Mouse (Mus musculus): ENCODE data around the gene Cpxm2. TPM values are rescaled to one million over a fixed set of nuclear protein-coding genes. Genes with fewer than 3 reads are reported as not detected.

Gene Cpxm2
- polyA plus RNA-seq, 1 experiment = 22.6 TPM

DNA sequence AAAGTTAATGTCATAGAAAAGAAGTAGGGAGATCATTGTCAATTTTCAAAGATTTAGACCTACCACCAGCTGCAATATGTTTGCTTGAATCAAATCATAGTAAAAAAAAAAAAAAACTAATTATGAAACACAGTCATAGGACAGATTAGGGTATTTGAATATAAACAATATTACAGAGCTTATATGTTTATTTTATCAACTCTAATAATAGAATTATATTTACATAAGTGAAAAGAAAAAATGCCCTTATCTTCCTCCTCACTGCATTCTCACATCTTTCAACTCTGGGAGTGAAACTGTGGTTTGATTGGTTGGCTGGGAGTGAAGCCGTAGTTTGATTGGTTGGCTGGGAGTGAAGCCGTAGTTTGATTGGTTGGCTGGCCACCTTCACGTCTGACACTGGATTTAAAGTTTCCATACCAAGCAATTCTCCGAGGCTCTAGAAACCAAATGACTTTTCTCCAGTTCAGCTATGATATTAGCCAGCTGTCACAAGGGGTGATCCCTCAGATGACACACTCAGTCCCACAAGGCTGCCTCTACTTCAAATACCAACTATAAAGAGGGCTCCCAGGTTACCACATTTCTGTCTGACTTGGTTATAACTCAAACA lies 27.2 kb upstream of the Cpxm2 start:
- H3K4me3 ChIP-seq (ENCODE audit: insufficient read depth, low read length) = no peak overlapping the region
- H3K27ac ChIP-seq (ENCODE audit: insufficient read depth, low read length) = no peak overlapping the region
- H3K4me1 ChIP-seq (ENCODE audit: control insufficient read depth, insufficient read depth, low read length) = no peaks in the 10 kb centered on the region
- no peak for TF ChIP-seq POLR2A (IDR thresholded peaks at IDR 0.05; ENCODE audit: low read depth, low read length)
- TF ChIP-seq CTCF (IDR thresholded peaks at IDR 0.05; ENCODE audit: borderline replicate concordance, insufficient read depth, low read length) = no peak

DNA sequence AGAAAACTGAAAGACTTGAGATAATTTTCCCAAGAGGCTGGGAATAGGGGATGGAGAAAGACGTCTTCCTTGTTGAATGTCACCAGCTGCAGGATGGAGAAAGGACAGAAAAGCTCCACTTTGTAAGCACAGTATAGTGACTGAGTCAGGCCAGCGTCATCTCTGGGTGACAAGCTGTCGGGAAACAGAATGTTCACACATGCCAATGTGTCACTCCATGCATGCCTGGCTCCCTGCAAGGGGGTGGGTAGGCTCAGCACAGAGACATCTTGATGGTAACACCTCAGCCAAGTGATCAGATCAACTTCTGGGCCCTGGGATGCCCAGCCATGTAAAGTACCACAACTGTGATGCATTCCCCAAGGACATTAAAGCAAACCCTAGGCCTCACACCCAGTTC lies 26.5 kb upstream of the Cpxm2 start:
- H3K4me1 ChIP-seq (ENCODE audit: control insufficient read depth, insufficient read depth, low read length) = no peaks in the 10 kb centered on the region
- H3K4me3 ChIP-seq (ENCODE audit: insufficient read depth, low read length) = no peak overlapping the region
- H3K27ac ChIP-seq (ENCODE audit: insufficient read depth, low read length) = no peak overlapping the region
- no peak for TF ChIP-seq POLR2A (IDR thresholded peaks at IDR 0.05; ENCODE audit: low read depth, low read length)
- TF ChIP-seq CTCF (IDR thresholded peaks at IDR 0.05; ENCODE audit: borderline replicate concordance, insufficient read depth, low read length) = no peak

DNA sequence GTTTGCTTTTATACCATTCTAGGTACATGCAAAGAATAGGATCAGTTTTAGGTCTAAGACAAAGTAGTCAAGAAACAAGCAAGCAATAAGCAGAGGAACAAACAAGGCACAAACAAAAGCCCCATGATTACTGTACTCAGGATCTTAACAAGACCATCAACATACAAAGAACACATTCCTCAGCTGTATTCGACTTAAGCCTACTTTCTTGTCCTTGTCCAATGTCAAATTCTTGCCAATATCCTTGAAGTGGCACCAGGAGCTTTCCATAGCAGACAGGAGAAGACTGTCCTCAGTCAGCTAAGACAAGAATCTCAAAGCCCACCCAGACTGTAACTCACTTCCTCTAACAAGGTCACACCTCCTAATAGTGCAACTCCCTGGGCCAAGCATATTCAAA lies 24.5 kb upstream of the Cpxm2 start:
- TF ChIP-seq CTCF (IDR thresholded peaks at IDR 0.05; ENCODE audit: borderline replicate concordance, insufficient read depth, low read length) = no peak
- TF ChIP-seq POLR2A (IDR thresholded peaks at IDR 0.05; ENCODE audit: low read depth, low read length) = no peak
- Histone ChIP-seq H3K4me3 (ENCODE audit: insufficient read depth, low read length) (no peak overlapping the region), H3K4me1 (ENCODE audit: control insufficient read depth, insufficient read depth, low read length) (no peaks in the 10 kb centered on the region), H3K27ac (ENCODE audit: insufficient read depth, low read length) (no peak overlapping the region)

DNA sequence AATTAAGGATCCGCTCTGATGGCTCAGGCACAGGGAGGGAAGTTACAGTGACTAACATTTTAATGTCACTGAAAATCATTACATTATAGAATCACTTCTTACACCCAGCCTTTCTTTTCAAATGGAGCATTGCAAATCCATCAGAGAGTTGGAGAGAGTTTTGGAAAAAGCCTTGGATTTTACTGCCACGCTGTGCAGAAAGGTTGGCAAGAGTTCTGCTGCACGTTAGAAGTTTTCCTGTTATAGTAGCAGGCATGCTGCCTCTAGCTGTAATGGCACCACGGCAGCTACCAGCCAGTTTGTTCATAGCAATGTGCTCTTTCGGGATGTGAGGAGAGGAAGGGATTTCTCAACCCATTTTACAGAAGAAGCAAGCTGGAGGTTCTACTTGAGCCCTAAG lies 20.2 kb upstream of the Cpxm2 start:
- TF ChIP-seq POLR2A (IDR thresholded peaks at IDR 0.05; ENCODE audit: low read depth, low read length) = no peak
- TF ChIP-seq CTCF (IDR thresholded peaks at IDR 0.05; ENCODE audit: borderline replicate concordance, insufficient read depth, low read length) = no peak
- no peaks in the 10 kb centered on the region; the same call in 1 of the 2 replicates for H3K4me1 ChIP-seq (ENCODE audit: control insufficient read depth, insufficient read depth, low read length)
- H3K4me3 ChIP-seq (ENCODE audit: insufficient read depth, low read length) = no peak overlapping the region
- no peak overlapping the region for H3K27ac ChIP-seq (ENCODE audit: insufficient read depth, low read length)

DNA sequence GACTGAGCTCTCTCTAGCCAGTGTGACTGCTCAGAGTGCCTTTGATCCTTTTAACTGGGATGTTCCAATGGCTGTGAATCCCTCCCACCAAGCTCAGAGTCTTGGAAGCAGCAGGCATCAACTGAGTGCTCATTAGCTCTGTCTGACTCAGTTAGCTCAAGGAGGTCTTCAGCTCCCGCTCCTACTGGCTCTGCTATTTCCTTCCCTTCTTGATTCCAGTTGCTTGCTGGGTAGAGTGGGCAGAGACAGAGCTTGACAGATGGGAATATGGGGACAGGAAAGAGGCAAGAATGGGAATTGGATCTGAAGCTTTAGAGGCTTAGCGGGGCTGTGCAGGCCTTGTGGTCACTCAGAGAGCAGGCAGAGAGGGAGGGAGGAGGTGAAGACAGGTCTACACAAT lies 19.8 kb upstream of the Cpxm2 start:
- TF ChIP-seq POLR2A (IDR thresholded peaks at IDR 0.05; ENCODE audit: low read depth, low read length) (no peak), CTCF (IDR thresholded peaks at IDR 0.05; ENCODE audit: borderline replicate concordance, insufficient read depth, low read length) (no peak)
- H3K27ac ChIP-seq (ENCODE audit: insufficient read depth, low read length) = no peak overlapping the region
- H3K4me1 ChIP-seq (ENCODE audit: control insufficient read depth, insufficient read depth, low read length) = no peaks in the 10 kb centered on the region; the same call in 1 of the 2 replicates
- no peak overlapping the region for H3K4me3 ChIP-seq (ENCODE audit: insufficient read depth, low read length)

DNA sequence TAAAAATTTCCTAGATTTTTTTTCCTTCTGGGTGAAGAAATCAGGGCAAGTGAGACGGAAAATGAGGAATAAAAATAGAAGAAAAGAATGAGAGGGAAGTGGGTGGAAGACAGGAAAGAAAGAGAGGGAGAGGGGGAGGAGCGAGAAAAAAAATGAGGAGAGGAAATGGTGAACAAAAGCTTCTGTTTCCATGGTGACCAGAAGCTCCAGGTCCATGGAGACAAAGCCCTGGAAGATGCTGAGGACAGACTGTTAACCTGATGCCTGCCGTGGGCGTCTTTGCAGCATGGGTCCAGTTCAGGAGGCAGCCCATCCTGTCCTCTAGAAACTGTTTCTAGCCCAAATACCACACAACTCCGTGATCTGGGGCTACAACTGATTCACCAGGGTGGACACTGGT lies 17.7 kb upstream of the Cpxm2 start:
- Histone ChIP-seq H3K27ac (ENCODE audit: insufficient read depth, low read length) (peak overlapping the region; percentile 29; the same call in 1 of the 2 replicates), H3K4me1 (ENCODE audit: control insufficient read depth, insufficient read depth, low read length) (no peaks in the 10 kb centered on the region; the same call in 1 of the 2 replicates), H3K4me3 (ENCODE audit: insufficient read depth, low read length) (no peak overlapping the region)
- TF ChIP-seq POLR2A (IDR thresholded peaks at IDR 0.05; ENCODE audit: low read depth, low read length) = no peak
- TF ChIP-seq CTCF (IDR thresholded peaks at IDR 0.05; ENCODE audit: borderline replicate concordance, insufficient read depth, low read length) = no peak

DNA sequence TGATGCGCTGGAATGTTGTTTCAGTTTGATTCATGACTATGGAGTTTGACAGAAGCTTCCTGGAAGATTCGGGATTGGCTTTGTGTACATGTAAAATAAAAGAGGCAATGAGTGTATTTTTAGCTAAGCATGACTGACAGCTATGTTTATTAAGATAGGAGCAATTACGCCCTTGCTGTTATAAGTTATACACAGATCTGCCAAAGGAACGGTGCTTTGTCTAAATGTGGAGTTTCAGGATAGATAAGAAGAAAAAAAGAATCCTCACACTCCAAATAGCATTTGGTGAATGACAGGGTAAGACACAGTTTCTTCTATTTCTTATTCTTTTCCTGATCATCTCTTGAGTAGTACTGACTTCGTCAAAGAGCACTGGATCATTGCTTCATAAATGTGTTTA lies 17.2 kb upstream of the Cpxm2 start:
- no peak for TF ChIP-seq POLR2A (IDR thresholded peaks at IDR 0.05; ENCODE audit: low read depth, low read length)
- no peak for TF ChIP-seq CTCF (IDR thresholded peaks at IDR 0.05; ENCODE audit: borderline replicate concordance, insufficient read depth, low read length)
- H3K4me3 ChIP-seq (ENCODE audit: insufficient read depth, low read length) = no peak overlapping the region

DNA sequence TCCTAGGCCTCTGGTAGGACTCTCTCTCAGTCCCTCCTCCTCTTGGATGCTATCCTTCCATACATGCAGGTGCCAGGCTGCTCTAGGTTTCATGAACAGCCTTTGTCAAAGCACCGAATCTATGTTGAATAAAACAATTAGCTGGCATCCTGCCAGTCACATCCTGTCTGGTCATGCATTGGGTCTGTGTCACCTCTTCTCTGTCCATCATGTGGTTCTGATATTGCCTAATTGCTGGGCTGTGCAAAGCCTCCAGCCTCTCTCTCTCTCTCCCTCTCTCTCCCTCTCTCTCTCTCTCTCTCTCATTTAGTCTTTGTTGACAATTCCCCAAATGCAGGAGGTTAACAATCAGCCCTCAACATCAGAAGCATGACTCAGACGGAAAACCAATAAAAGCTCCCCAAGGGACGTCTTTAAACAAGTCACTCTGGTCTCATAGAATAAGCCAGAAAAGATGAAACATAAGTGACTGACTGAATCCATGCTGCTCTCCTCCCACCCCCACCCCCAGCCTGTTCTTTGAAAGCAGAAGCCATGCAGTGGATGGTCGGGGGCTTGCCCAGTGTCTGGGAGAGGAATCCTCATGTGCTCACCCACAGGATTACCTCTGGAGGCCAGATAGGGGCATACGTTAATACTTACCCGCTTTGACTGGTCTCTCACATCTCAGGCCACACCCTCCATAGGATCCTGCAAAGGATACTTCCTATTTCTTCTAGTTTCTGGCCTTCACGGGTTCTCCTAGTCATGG lies 15.1 kb upstream of the Cpxm2 start:
- no peaks in the 10 kb centered on the region; the same call in 1 of the 2 replicates for H3K4me1 ChIP-seq (ENCODE audit: control insufficient read depth, insufficient read depth, low read length)
- no peak for TF ChIP-seq POLR2A (IDR thresholded peaks at IDR 0.05; ENCODE audit: low read depth, low read length)
- TF ChIP-seq CTCF (IDR thresholded peaks at IDR 0.05; ENCODE audit: borderline replicate concordance, insufficient read depth, low read length) = no peak
- no peak overlapping the region for H3K4me3 ChIP-seq (ENCODE audit: insufficient read depth, low read length)
- no peak overlapping the region for H3K27ac ChIP-seq (ENCODE audit: insufficient read depth, low read length)

More for the DNA sequence above, 17.2 kb upstream of the Cpxm2 start:
- H3K4me1 ChIP-seq (ENCODE audit: control insufficient read depth, insufficient read depth, low read length) = no peaks in the 10 kb centered on the region; the same call in 1 of the 2 replicates
- no peak overlapping the region for H3K27ac ChIP-seq (ENCODE audit: insufficient read depth, low read length)

DNA sequence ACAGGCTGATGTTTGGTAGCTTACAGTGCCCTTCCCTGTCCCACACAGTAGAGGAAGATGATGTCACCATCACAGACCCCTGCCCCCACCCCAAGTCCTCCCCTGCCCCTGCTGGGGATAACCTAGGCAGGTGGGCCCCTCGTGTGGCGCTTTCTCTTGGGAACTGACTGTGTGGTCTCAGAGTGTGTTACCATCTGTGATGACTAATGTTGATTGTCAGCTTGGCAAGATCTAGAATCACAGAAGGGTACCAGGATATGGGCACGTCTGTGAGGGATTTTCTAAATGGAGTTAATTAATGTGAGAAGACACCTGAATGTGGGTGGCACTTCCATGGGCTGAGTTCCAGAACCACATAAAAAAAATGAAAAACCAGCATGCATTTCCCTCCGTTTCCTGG lies 12.7 kb upstream of the Cpxm2 start:
- H3K4me1 ChIP-seq (ENCODE audit: control insufficient read depth, insufficient read depth, low read length) = no peaks in the 10 kb centered on the region; the same call in 1 of the 2 replicates
- no peak for TF ChIP-seq POLR2A (IDR thresholded peaks at IDR 0.05; ENCODE audit: low read depth, low read length)
- TF ChIP-seq CTCF (IDR thresholded peaks at IDR 0.05; ENCODE audit: borderline replicate concordance, insufficient read depth, low read length) = no peak
- H3K27ac ChIP-seq (ENCODE audit: insufficient read depth, low read length) = no peak overlapping the region
- H3K4me3 ChIP-seq (ENCODE audit: insufficient read depth, low read length) = no peak overlapping the region

DNA sequence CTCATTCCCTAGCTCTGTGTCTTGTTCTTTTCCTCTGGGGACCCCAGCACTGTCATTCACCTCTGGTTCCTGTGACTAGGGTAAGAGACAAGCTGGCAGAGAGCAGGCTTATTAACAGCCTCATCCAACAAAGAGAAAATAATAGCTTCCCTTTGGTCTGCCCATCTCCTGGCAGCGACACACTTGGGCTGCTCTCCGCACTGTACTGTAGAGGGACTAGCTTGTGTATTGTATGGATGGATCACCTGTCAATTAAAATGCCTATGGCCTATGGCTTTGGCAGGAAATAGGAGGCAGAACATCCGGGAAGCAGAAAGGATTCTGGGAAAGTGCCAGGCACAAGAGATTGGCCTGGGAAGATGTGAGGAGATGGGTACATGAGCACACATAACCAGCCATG lies 7.7 kb upstream of the Cpxm2 start:
- TF ChIP-seq POLR2A (IDR thresholded peaks at IDR 0.05; ENCODE audit: low read depth, low read length) = no peak
- TF ChIP-seq CTCF (IDR thresholded peaks at IDR 0.05; ENCODE audit: borderline replicate concordance, insufficient read depth, low read length) = no peak
- no peaks in the 10 kb centered on the region for H3K4me1 ChIP-seq (ENCODE audit: control insufficient read depth, insufficient read depth, low read length)
- H3K27ac ChIP-seq (ENCODE audit: insufficient read depth, low read length) = no peak overlapping the region
- no peak overlapping the region for H3K4me3 ChIP-seq (ENCODE audit: insufficient read depth, low read length)

Data from embryonic fibroblast, embryonic 13.5 days (primary cell).